Mouse (Mus musculus) neural tube, embryonic 14.5 days (tissue): ENCODE results near the gene Rasa1. TPM values are rescaled to one million over a fixed set of nuclear protein-coding genes. Genes with fewer than 3 reads are reported as not detected.

Source experiments
- ATAC-seq: fragments of 200-750 bp; cut with Nextera tagmentation; 2 replicates; pipeline ENCODE4 v1.8.0; 2017; ENCODE audit warnings: low read depth, mild to moderate bottlenecking, moderate TSS enrichment, moderate library complexity
- H3K27ac ChIP-seq: fragments of 300-500 bp; sonication (generic); 2 replicates; pipeline ENCODE4 v1.5.1; 2014; ENCODE audit warnings: low read depth, mild to moderate bottlenecking, control low read depth, low read length, moderate library complexity, mixed read lengths
- H3K27me3 ChIP-seq: fragments of 300-500 bp; sonication (generic); 2 replicates; pipeline ENCODE4 v1.6.1; 2014; ENCODE audit warnings: low read length; ENCODE audit not compliant: control insufficient read depth, insufficient read depth
- H3K36me3 ChIP-seq: fragments of 300-500 bp; sonication (generic); 2 replicates; pipeline ENCODE4 v1.6.1; 2014; ENCODE audit warnings: low read length, mixed read lengths; ENCODE audit not compliant: control insufficient read depth, insufficient read depth
- H3K4me1 ChIP-seq: fragments of 300-500 bp; sonication (generic); 2 replicates; pipeline ENCODE4 v1.6.1; 2014; ENCODE audit warnings: low read length; ENCODE audit not compliant: control insufficient read depth, insufficient read depth
- H3K4me2 ChIP-seq: fragments of 300-500 bp; sonication (generic); 2 replicates; pipeline ENCODE4 v1.6.1; 2014; ENCODE audit warnings: mild to moderate bottlenecking, low read depth, low read length, control low read depth
- H3K4me3 ChIP-seq: fragments of 300-500 bp; sonication (generic); 2 replicates; pipeline ENCODE4 v1.5.1; 2014; ENCODE audit warnings: low read depth, low read length, control low read depth, mixed read lengths
- H3K9ac ChIP-seq: fragments of 300-500 bp; sonication (generic); replicated peaks from 2 replicates; pipeline ENCODE4 v1.6.1; 2014; ENCODE audit warnings: low read depth, mild to moderate bottlenecking, control low read depth, low read length, mixed read lengths
- H3K9me3 ChIP-seq: fragments of 300-500 bp; sonication (generic); 2 replicates; pipeline ENCODE4 v1.6.1; 2016; ENCODE audit warnings: low read length; ENCODE audit not compliant: control insufficient read depth
- WGBS: fragments of 180-500 bp; shearing (Covaris S2); extraction: QIAGEN DNeasy Blood & Tissue Kit; methylation state at CpG from one replicate; pipeline ENCODE4 v1.1.7; 2014; 5-methylcytosine and 5-hydroxymethylcytosine counted together
- polyA plus RNA-seq: library from polyadenylated mRNA; unstranded; fragments of >200 nt; fragmentation: Nextera tagmentation; extraction: Ambion mirVana; gene quantifications from 2 replicates; pipeline ENCODE4 v1.2.1, GENCODE M21; 2014

Gene Rasa1
- polyA plus RNA-seq, 1 experiment from 2014 or later, result 83.7 TPM

DNA sequence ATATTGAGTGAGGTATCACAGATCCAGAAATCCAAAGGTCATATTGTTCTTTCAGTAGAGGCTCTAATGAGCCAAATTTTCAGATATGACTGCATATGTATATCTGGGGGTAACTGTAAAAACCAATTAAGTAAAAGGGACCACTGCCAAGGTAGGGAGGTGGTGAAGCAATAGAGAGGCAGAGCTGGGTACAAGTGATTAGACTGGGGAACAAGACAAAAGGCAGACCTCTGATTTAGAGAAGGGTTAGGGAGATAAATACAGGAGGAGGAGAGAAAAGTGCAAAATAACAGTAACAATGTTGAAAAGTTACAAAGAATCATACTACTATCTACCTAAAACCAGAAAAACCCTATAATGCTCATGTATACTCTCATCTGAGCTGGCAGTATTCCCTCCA lies 10.0 kb downstream of the Rasa1 start:
- H3K27me3 ChIP-seq, result no peaks in the 10 kb centered on the region
- H3K9ac ChIP-seq, result no peak overlapping the region
- no peak overlapping the region for H3K4me3 ChIP-seq
- 0 out of 2 replicates have a peak, but pooled peaks cover 5% of the 10 kb centered on the region for H3K4me1 ChIP-seq
- no peak overlapping the region for H3K27ac ChIP-seq
- no peaks in the 10 kb centered on the region for H3K9me3 ChIP-seq
- H3K36me3 ChIP-seq, result no peaks in the 10 kb centered on the region
- no peak for ATAC-seq
- no peak overlapping the region for H3K4me2 ChIP-seq

- ATAC-seq, result no peak; the same call in 1 of the 2 replicates
- Histone ChIP-seq H3K4me1 (0 out of 2 replicates have a peak, but pooled peaks cover 3% of the 10 kb centered on the region), H3K27ac (no peak overlapping the region), H3K4me3 (no peak overlapping the region), H3K27me3 (no peaks in the 10 kb centered on the region), H3K9ac (no peak overlapping the region), H3K9me3 (no peaks in the 10 kb centered on the region), H3K36me3 (no peaks in the 10 kb centered on the region), H3K4me2 (no peak overlapping the region)
- 100% methylated on average over 1 of the region's 1 CpGs for WGBS
These were observed 14.4 kb downstream of the Rasa1 start for GRCm38 (mm10) chr13:85274572-85274971.

DNA sequence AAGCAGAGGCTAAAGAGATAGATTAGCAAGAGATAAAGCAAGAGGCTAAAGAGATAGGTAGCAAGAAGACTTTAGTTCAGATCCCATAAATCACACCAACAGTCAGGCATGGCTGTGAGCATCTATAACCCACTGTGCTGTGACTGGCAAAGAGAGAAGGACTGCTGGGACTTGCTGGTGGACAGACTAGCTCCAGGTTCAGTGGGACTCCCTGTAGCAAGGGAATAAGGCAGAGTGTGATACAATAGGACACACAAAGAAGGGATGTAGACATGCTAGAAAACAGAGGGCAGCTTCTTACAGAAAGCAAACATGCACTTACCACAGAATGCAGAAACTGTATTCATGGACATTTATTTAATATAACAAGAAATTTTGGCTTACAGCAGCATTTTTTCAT lies 15.1 kb downstream of the Rasa1 start:
- Histone ChIP-seq H3K36me3 (no peaks in the 10 kb centered on the region), H3K9ac (no peak overlapping the region), H3K4me2 (no peak overlapping the region), H3K4me1 (0 out of 2 replicates have a peak, but pooled peaks cover 3% of the 10 kb centered on the region), H3K9me3 (no peaks in the 10 kb centered on the region), H3K4me3 (no peak overlapping the region), H3K27me3 (no peaks in the 10 kb centered on the region), H3K27ac (no peak overlapping the region)
- no peak for ATAC-seq

DNA sequence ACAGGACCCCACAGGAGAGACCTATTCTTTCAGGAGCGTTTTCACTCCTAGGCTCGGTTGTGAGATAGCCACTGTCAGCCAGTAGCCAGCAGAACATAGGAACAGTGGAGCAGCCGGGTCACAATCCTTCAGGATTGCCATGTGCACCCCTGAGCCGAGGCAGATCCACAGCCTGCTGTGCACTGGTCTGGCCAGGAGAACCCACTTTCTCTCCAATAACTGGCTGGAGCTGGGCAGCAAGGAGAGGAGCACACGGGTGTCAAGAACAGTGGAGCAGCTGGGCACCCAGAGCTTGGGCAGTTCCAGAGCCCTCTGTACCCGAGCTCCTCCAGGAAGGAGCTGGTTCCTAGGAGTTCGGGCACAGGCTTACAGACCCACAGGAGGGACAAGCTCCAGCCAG lies 50.2 kb downstream of the Rasa1 start:
- Histone ChIP-seq H3K9ac (no peak overlapping the region), H3K27ac (no peak overlapping the region), H3K9me3 (no peaks in the 10 kb centered on the region), H3K27me3 (no peaks in the 10 kb centered on the region), H3K4me2 (no peak overlapping the region), H3K4me3 (no peak overlapping the region), H3K36me3 (no peaks in the 10 kb centered on the region), H3K4me1 (no peaks in the 10 kb centered on the region)
- no peak for ATAC-seq
- 89% methylated on average over 7 of the region's 7 CpGs for WGBS

DNA sequence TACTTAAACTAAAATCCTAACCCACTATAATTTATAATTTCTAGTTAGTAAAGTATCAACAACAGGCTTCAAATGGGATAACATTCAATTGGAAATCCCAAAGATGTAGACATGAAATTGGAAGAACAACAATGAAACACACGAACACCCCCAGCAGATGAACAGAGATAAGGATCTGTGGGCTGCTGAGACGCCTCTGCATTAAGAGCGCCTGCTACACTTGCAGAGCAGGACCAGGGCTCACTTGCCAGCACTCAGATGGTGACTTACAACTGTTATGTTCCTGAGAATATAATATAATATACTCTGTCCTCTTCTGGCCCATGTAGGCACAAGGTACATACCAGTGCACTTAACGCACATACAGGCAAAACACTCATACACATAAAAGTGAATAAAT lies 70.3 kb downstream of the Rasa1 start:
- Histone ChIP-seq H3K36me3 (no peaks in the 10 kb centered on the region; the same call in 1 of the 2 replicates), H3K4me2 (no peak overlapping the region), H3K4me1 (no peaks in the 10 kb centered on the region), H3K9me3 (no peaks in the 10 kb centered on the region), H3K4me3 (no peak overlapping the region), H3K27me3 (no peaks in the 10 kb centered on the region), H3K27ac (no peak overlapping the region), H3K9ac (no peak overlapping the region)
- 90% methylated on average over 4 of the region's 4 CpGs for WGBS
- ATAC-seq, result no peak

DNA sequence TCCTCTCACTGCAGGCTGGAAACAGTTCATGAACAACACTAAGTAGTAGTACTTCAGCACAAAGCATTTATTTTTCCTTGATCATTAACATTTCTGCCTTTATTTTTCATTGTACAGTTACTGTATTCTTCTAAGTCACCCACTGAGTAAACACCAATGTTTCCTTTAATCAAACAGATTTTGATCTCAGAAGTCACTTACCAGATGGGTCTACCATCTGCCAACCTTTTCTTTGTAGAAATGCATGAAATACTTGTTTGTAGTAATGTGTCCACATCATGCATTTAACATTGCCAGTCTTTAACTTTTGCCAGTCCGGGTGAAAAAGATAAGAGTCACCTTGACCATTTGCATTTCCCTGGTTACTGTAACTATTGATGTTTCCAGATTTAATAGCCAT lies 78.6 kb downstream of the Rasa1 start:
- H3K9ac ChIP-seq, result no peak overlapping the region
- no peak overlapping the region for H3K4me2 ChIP-seq
- peaks cover 5% of the 10 kb centered on the region; the same call in 1 of the 2 replicates for H3K36me3 ChIP-seq
- H3K9me3 ChIP-seq, result no peaks in the 10 kb centered on the region
- ATAC-seq, result no peak
- WGBS, result 75% methylated on average over 1 of the region's 1 CpGs
- H3K27ac ChIP-seq, result no peak overlapping the region
- no peaks in the 10 kb centered on the region for H3K27me3 ChIP-seq
- no peak overlapping the region for H3K4me3 ChIP-seq
- H3K4me1 ChIP-seq, result no peaks in the 10 kb centered on the region

GRCm38 (mm10) chr13:85208656-85209055 lies 80.3 kb downstream of the Rasa1 start:
- Histone ChIP-seq H3K4me1 (no peaks in the 10 kb centered on the region), H3K4me3 (no peak overlapping the region), H3K9ac (no peak overlapping the region), H3K9me3 (no peaks in the 10 kb centered on the region), H3K27ac (no peak overlapping the region), H3K36me3 (peaks cover 9% of the 10 kb centered on the region), H3K27me3 (no peaks in the 10 kb centered on the region), H3K4me2 (no peak overlapping the region)
- 97% methylated on average over 6 of the region's 6 CpGs for WGBS
- no peak for ATAC-seq

DNA sequence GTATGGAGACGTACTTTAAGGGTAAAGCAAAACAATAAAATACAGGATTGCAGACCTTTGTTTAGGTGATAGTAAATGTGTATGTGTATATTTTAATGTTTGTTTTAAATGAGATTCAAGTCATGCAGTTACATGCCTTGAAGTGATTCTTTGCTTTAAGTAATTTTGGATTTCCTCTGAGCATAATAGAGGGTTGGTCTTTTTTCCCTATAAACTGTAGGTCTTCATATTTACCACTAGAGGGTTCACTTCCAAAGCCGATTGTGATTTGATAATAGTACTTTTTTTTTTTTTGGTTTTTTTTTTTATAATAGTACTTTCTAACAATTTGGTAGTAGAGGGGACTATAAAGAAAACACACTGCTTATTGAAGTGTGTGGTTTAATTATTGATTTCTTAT lies 81.4 kb downstream of the Rasa1 start:
- no peaks in the 10 kb centered on the region for H3K27me3 ChIP-seq

DNA sequence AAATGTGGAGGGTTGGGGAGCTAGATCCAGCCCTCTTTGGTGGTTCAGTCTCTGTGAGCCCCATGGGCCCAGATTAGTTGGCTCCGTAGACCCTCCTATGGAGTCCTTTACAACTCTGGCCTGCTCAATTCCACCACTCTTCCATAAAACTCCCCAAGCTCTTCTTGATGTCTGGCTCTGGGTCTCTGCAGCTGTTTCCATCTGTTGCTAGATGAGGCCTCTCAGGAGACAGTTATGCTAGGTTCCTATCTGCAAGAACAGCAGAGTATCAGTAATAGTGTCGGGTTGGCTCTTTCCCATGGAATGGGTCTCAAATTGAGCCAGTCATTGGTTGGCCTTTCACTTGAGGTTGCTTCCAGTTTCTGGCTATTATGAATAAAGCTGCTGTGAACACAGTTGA lies 97.7 kb downstream of the Rasa1 start:
- no peak overlapping the region for H3K27ac ChIP-seq
- WGBS, result 99% methylated on average over 2 of the region's 2 CpGs
- H3K4me1 ChIP-seq, result peaks cover 8% of the 10 kb centered on the region
- H3K9me3 ChIP-seq, result no peaks in the 10 kb centered on the region
- H3K9ac ChIP-seq, result no peak overlapping the region
- H3K27me3 ChIP-seq, result no peaks in the 10 kb centered on the region
- H3K4me2 ChIP-seq, result no peak overlapping the region
- no peak overlapping the region for H3K4me3 ChIP-seq
- no peak for ATAC-seq
- H3K36me3 ChIP-seq, result no peaks in the 10 kb centered on the region; the same call in 1 of the 2 replicates

More for the DNA sequence above, 81.4 kb downstream of the Rasa1 start:
- 70% methylated on average over 2 of the region's 2 CpGs for WGBS
- Histone ChIP-seq H3K9ac (no peak overlapping the region), H3K4me1 (no peaks in the 10 kb centered on the region), H3K4me2 (no peak overlapping the region), H3K9me3 (no peaks in the 10 kb centered on the region), H3K27ac (no peak overlapping the region), H3K4me3 (no peak overlapping the region), H3K36me3 (peaks cover 13% of the 10 kb centered on the region)
- ATAC-seq, result no peak
